Mouse (Mus musculus) CD4-positive, CD25-positive, alpha-beta regulatory T cell (primary cell): ENCODE results near the gene Gm44511. TPM values are rescaled to one million over a fixed set of nuclear protein-coding genes. Genes with fewer than 3 reads are reported as not detected.

Experiments used
- polyA plus RNA-seq: library from polyadenylated mRNA; unstranded; fragments of 100-300 nt; shearing (Covaris generic); gene quantifications from one replicate; pipeline ENCODE4 v1.2.1, GENCODE M21; 2017

Gene Gm44511
- polyA plus RNA-seq = not detected

GRCm38 (mm10) chr6:128826132-128826531, at the start of gene Gm44511, which contains the start of gene Klrb1b:
Gene Gm44511, minus strand, starts transcription at chr6:128826315.
Gene Klrb1b, minus strand, starts transcription at chr6:128826331.

GRCm38 (mm10) chr6:128789115-128789514, 37.0 kb downstream of the Gm44511 start, which contains the start of gene Klrb1c:
Gene Klrb1c, minus strand, starts transcription at chr6:128789215.

Other genes with a start within 250 kb of the Gm44511 start
- 0.22 TPM for gene A2ml1, start 244.7 kb downstream of the Gm44511 start, polyA plus RNA-seq
- gene Klrb1a, start 202.8 kb downstream of the Gm44511 start, polyA plus RNA-seq = not detected
- gene Clec2h, start 163.9 kb downstream of the Gm44511 start, polyA plus RNA-seq = not detected
- gene Klrb1, start 103.3 kb downstream of the Gm44511 start, polyA plus RNA-seq = not detected
- gene Klrb1c, start 37.1 kb downstream of the Gm44511 start, polyA plus RNA-seq = 2.1 TPM
- not detected for gene Klrb1b, start within 50 bp of the Gm44511 start, polyA plus RNA-seq
- gene Clec2i, start 61.3 kb upstream of the Gm44511 start, polyA plus RNA-seq = 106 TPM
- gene BC035044, start 64.8 kb upstream of the Gm44511 start, polyA plus RNA-seq = 1.8 TPM
- not detected for gene Clec2g, start 108.1 kb upstream of the Gm44511 start, polyA plus RNA-seq
- 1.9 TPM for gene Klrb1f, start 219.6 kb upstream of the Gm44511 start, polyA plus RNA-seq